ENCODE assay signal across 8 mouse cellular contexts in the genomic region with DNA sequence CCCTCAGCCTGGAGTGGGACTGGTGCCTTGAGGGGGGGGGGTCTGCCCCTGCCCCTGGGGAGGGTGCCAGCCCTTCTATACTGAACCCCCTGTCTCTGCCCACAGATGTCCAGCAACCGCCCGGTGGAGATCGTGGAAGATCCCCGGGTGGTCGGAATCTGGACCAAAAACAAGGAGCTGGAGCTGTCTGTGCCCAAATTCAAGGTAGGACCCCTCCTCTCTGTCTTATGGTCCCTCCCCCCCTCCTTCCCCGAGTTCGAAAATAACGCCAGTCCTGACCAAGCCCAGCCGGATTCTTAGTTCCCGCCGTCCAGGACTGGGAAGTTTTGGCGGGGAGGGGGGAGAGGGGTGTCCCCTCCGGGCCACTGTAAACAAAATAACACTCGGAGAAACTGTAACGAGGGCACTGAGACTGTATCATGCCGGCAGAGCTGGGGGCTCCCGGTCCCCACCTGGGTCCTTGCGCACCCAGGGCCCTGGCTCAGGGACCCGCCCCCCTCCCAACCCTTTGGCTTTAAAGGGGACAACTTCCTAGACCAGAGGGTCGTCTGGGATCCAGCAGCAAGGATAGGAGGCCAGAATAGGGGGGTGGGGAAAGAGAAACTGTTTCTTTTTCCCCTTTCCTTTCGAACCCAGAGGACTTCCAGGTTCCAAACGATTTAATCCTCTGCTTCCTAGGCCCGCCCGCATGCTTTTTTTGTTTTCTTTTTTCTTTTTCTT. TPM values are rescaled to one million over a fixed set of nuclear protein-coding genes. Genes with fewer than 3 reads are reported as not detected.
DNase-seq lines count a peak whose midpoint lies in the region; ATAC-seq and TF ChIP-seq lines count a peak whose summit lies in the region.

No protein-coding gene starts in this region.

- peaks cover 13% of the 10 kb centered on the region for H3K4me1 ChIP-seq in liver, adult 2 months (ENCODE audit: control insufficient read depth, insufficient read depth, low read length)
- peaks cover 55% of the 10 kb centered on the region for H3K4me1 ChIP-seq in heart, embryonic 10.5 days
- peaks cover 28% of the 10 kb centered on the region for H3K4me1 ChIP-seq in limb, embryonic 11.5 days (ENCODE audit: control insufficient read depth, insufficient read depth, low read length)
- H3K4me1 ChIP-seq in neural tube, embryonic 12.5 days = peaks cover 38% of the 10 kb centered on the region

- TF ChIP-seq POLR2A in liver, adult 2 months (IDR thresholded peaks at IDR 0.05; ENCODE audit: extremely low read depth, insufficient read depth, low read length) = no peak

- DNase-seq in liver, adult 2 months (ENCODE audit: extremely low read depth, low read depth, low spot score) = no peak
- DNase-seq in liver = no peak
- DNase-seq in cerebellum, adult 8-10 months = peak; percentile 39
- no peak for DNase-seq in heart, embryonic 10.5 days (ENCODE audit: low spot score)
- peak; percentile 55 for DNase-seq in limb, embryonic 11.5 days (ENCODE audit: low spot score)
- DNase-seq in urinary bladder, postnatal 25 days (ENCODE audit: low spot score) = no peak
- DNase-seq in gastrocnemius, postnatal 14 days = no peak

- peak overlapping the region; percentile 95 for H3K27ac ChIP-seq in liver, adult 2 months (replicated peaks; ENCODE audit: insufficient read depth, low read depth, low read length)
- peak overlapping the region; percentile 100 for H3K27ac ChIP-seq in heart, embryonic 10.5 days
- H3K27ac ChIP-seq in limb, embryonic 11.5 days (replicated peaks; ENCODE audit: low read depth, low read length) = peak overlapping the region; percentile 100; the same call in 1 of the 2 replicates
- H3K27ac ChIP-seq in neural tube, embryonic 12.5 days = peak overlapping the region; percentile 98; the same call in 1 of the 2 replicates

- no peak for ATAC-seq in limb, embryonic 11.5 days (ENCODE audit: insufficient number of reproducible peaks, low FRiP score, low TSS enrichment, low read depth)
- no peak for ATAC-seq in neural tube, embryonic 12.5 days (ENCODE audit: low FRiP score, low read depth)

- H3K79me2 ChIP-seq in liver, adult 2 months (ENCODE audit: control insufficient read depth, insufficient read depth, low read length) = peaks cover 19% of the 10 kb centered on the region; the same call in 1 of the 2 replicates

- peaks cover 6% of the 10 kb centered on the region; the same call in 1 of the 2 replicates for H3K36me3 ChIP-seq in liver, adult 2 months (ENCODE audit: control insufficient read depth, insufficient read depth, low read length)
- peaks cover 31% of the 10 kb centered on the region for H3K36me3 ChIP-seq in heart, embryonic 10.5 days
- peaks cover 20% of the 10 kb centered on the region for H3K36me3 ChIP-seq in limb, embryonic 11.5 days (ENCODE audit: control insufficient read depth, insufficient read depth, low read length)
- peaks cover 28% of the 10 kb centered on the region for H3K36me3 ChIP-seq in neural tube, embryonic 12.5 days

- intact Hi-C loops in gastrocnemius, postnatal 14 days (cut with DNase I; ENCODE audit: low total_unique reads) = no loop called here

- 1% methylated on average over 24 of the region's 24 CpGs for WGBS in liver, adult 2 months
- WGBS in heart, embryonic 10.5 days = 2% methylated on average over 24 of the region's 24 CpGs
- 2% methylated on average over 24 of the region's 24 CpGs for WGBS in limb, embryonic 11.5 days
- 1% methylated on average over 24 of the region's 24 CpGs for WGBS in neural tube, embryonic 12.5 days

- H3K27me3 ChIP-seq in liver, adult 2 months (ENCODE audit: control insufficient read depth, insufficient read depth, low read length) = no peaks in the 10 kb centered on the region
- H3K27me3 ChIP-seq in heart, embryonic 10.5 days (ENCODE audit: insufficient read depth, poor library complexity, severe bottlenecking) = no peaks in the 10 kb centered on the region
- no peaks in the 10 kb centered on the region for H3K27me3 ChIP-seq in limb, embryonic 11.5 days (ENCODE audit: control insufficient read depth, insufficient read depth, low read length)
- H3K27me3 ChIP-seq in neural tube, embryonic 12.5 days (replicated peaks) = no peaks in the 10 kb centered on the region

- peak overlapping the region; percentile 98 for H3K9ac ChIP-seq in liver, adult 2 months (ENCODE audit: low read depth, low read length)
- H3K9ac ChIP-seq in limb, embryonic 11.5 days (ENCODE audit: low read length) = peak overlapping the region; percentile 100
- H3K9ac ChIP-seq in neural tube, embryonic 12.5 days = peak overlapping the region; percentile 100

- TF ChIP-seq CTCF in liver, adult 2 months (IDR thresholded peaks at IDR 0.05; ENCODE audit: low read depth, low read length) = no peak

- H3K4me2 ChIP-seq in limb, embryonic 11.5 days (ENCODE audit: low read depth, severe bottlenecking) = peak overlapping the region; percentile 100
- H3K4me2 ChIP-seq in neural tube, embryonic 12.5 days (replicated peaks) = peak overlapping the region; percentile 100

- no peaks in the 10 kb centered on the region for H3K9me3 ChIP-seq in heart, embryonic 10.5 days
- H3K9me3 ChIP-seq in limb, embryonic 11.5 days (ENCODE audit: control insufficient read depth, low read length) = no peaks in the 10 kb centered on the region
- no peaks in the 10 kb centered on the region for H3K9me3 ChIP-seq in neural tube, embryonic 12.5 days

- peak overlapping the region; percentile 89 for H3K4me3 ChIP-seq in liver, adult 2 months (ENCODE audit: insufficient read depth, low read depth, low read length)
- peak overlapping the region; percentile 92 for H3K4me3 ChIP-seq in heart, embryonic 10.5 days
- peak overlapping the region; percentile 95 for H3K4me3 ChIP-seq in limb, embryonic 11.5 days (ENCODE audit: low read depth, low read length)
- H3K4me3 ChIP-seq in neural tube, embryonic 12.5 days = peak overlapping the region; percentile 99

RNA-seq across cellular contexts. Expression of gene Setd1b, which starts 1.4 kb away (rescaled TPM):
- total RNA-seq in liver, adult 2 months (2014; rRNA removed) = 1.8 and 3.8 TPM in 2 replicates
- polyA plus RNA-seq in liver, adult 2 months (2012; rRNA removed) = 6.0 and 7.2 TPM in 2 replicates
- 5.4 and 9.8 TPM in 2 replicates for polyA plus RNA-seq in heart, embryonic 10.5 days (2016; fragmentation: Nextera tagmentation; extraction: Ambion mirVana)
- 12.0 and 14.0 TPM in 2 replicates for polyA plus RNA-seq in limb, embryonic 11.5 days (2014; fragmentation: Nextera tagmentation; extraction: Ambion mirVana)
- polyA plus RNA-seq in neural tube, embryonic 12.5 days (2016; fragmentation: Nextera tagmentation; extraction: Ambion mirVana) = 12.9 and 13.0 TPM in 2 replicates
- total RNA-seq in gastrocnemius, postnatal 14 days (2021) = 10 to 100 TPM; 10.5 to 11.2 TPM

RNA-seq across cellular contexts. Expression of gene Rhof, which starts 10.9 kb away (rescaled TPM):
- 0.09 and 0.87 TPM in 2 replicates for total RNA-seq in liver, adult 2 months (2014; rRNA removed)
- polyA plus RNA-seq in liver, adult 2 months (2012; rRNA removed) = 0.61 and 0.86 TPM in 2 replicates
- 1.5 and 1.7 TPM in 2 replicates for polyA plus RNA-seq in heart, embryonic 10.5 days (2016; fragmentation: Nextera tagmentation; extraction: Ambion mirVana)
- 2.9 and 3.6 TPM in 2 replicates for polyA plus RNA-seq in limb, embryonic 11.5 days (2014; fragmentation: Nextera tagmentation; extraction: Ambion mirVana)
- polyA plus RNA-seq in neural tube, embryonic 12.5 days (2016; fragmentation: Nextera tagmentation; extraction: Ambion mirVana) = 2.4 and 2.9 TPM in 2 replicates
- under 1 TPM; 0.27 to 0.51 TPM for total RNA-seq in gastrocnemius, postnatal 14 days (2021)

RNA-seq across cellular contexts. Expression of gene Psmd9, which starts 25.8 kb away (rescaled TPM):
- total RNA-seq in liver, adult 2 months (2014; rRNA removed) = 29.8 and 39.8 TPM in 2 replicates
- polyA plus RNA-seq in liver, adult 2 months (2012; rRNA removed) = 26.4 and 28.5 TPM in 2 replicates
- 73.2 and 85.3 TPM in 2 replicates for polyA plus RNA-seq in heart, embryonic 10.5 days (2016; fragmentation: Nextera tagmentation; extraction: Ambion mirVana)
- polyA plus RNA-seq in limb, embryonic 11.5 days (2014; fragmentation: Nextera tagmentation; extraction: Ambion mirVana) = 82.6 and 85.8 TPM in 2 replicates
- 74.1 and 77.7 TPM in 2 replicates for polyA plus RNA-seq in neural tube, embryonic 12.5 days (2016; fragmentation: Nextera tagmentation; extraction: Ambion mirVana)
- total RNA-seq in gastrocnemius, postnatal 14 days (2021) = 10 to 100 TPM; 19.2 to 19.5 TPM

RNA-seq across cellular contexts. Expression of gene Hpd, which starts 39.1 kb away (rescaled TPM):
- total RNA-seq in liver, adult 2 months (2014; rRNA removed) = 3,614 and 3,656 TPM in 2 replicates
- 3,813 and 5,374 TPM in 2 replicates for polyA plus RNA-seq in liver, adult 2 months (2012; rRNA removed)
- 0.35 TPM in 1 of 2 replicates, not detected in the other for polyA plus RNA-seq in heart, embryonic 10.5 days (2016; fragmentation: Nextera tagmentation; extraction: Ambion mirVana)
- not detected in 2 replicates for polyA plus RNA-seq in limb, embryonic 11.5 days (2014; fragmentation: Nextera tagmentation; extraction: Ambion mirVana)
- polyA plus RNA-seq in neural tube, embryonic 12.5 days (2016; fragmentation: Nextera tagmentation; extraction: Ambion mirVana) = not detected in 2 replicates
- total RNA-seq in gastrocnemius, postnatal 14 days (2021) = not detected

Comparison
In these comparisons a context has a peak if more than half of its experiments do, and no peak if none do; other contexts are left out.
1. DNase-seq: peak in cerebellum, adult 8-10 months (single experiment) and limb, embryonic 11.5 days (single experiment); none in liver, adult 2 months (single experiment), liver (single experiment), heart, embryonic 10.5 days (single experiment), urinary bladder, postnatal 25 days (single experiment) and gastrocnemius, postnatal 14 days (single experiment).
2. Peak in every context shown above with its lines, with median percentiles within 50 percentile points of each other: H3K27ac ChIP-seq, H3K4me3 ChIP-seq and H3K9ac ChIP-seq.